Mouse (Mus musculus) R1 (cell line): Measurements from ENCODE around the gene Arid4b.
"Not testable (repeated sequence)": the region's sequence is repeated elsewhere in the genome, so short reads cannot be mapped to it uniquely, and the experiment has no call there.

Experiments
- DNase-seq: peaks from one replicate; pipeline ENCODE4 v3.0.0-alpha.2; 2018; ENCODE audit warnings: low read depth, low spot score

The Arid4b gene

GRCm38 (mm10) chr13:14063013-14063941 is at the start of gene Arid4b, which contains the start of gene Ggps1:
TSS of gene Arid4b (plus strand) at chr13:14063232.
TSS of gene Ggps1 (minus strand) at chr13:14063488.
- peak; percentile 100 for DNase-seq

- DNase-seq: no peak
These were observed 49.0 kb upstream of the Arid4b start for GRCm38 (mm10) chr13:14014001-14014400.

- no peak for DNase-seq
These were observed 48.5 kb upstream of the Arid4b start for GRCm38 (mm10) chr13:14014540-14014939.

GRCm38 (mm10) chr13:14015609-14016008 is 47.4 kb upstream of the Arid4b start:
- peak; percentile 20 for DNase-seq

- no peak for DNase-seq
These were observed 44.7 kb upstream of the Arid4b start for GRCm38 (mm10) chr13:14018283-14018682.

GRCm38 (mm10) chr13:14018852-14019251 is 44.2 kb upstream of the Arid4b start:
- DNase-seq: no peak

GRCm38 (mm10) chr13:14021417-14021816 is 41.6 kb upstream of the Arid4b start:
- not testable (repeated sequence) for DNase-seq

- no peak for DNase-seq
These were observed 37.5 kb upstream of the Arid4b start for GRCm38 (mm10) chr13:14025554-14025953.

- DNase-seq: no peak
These were observed 36.7 kb upstream of the Arid4b start for GRCm38 (mm10) chr13:14026154-14026820.

- DNase-seq: no peak
These were observed 29.5 kb upstream of the Arid4b start for GRCm38 (mm10) chr13:14033309-14034072.

- DNase-seq: peak; percentile 70
These were observed 29.0 kb upstream of the Arid4b start for GRCm38 (mm10) chr13:14034073-14034348.

GRCm38 (mm10) chr13:14035352-14035751 is 27.7 kb upstream of the Arid4b start:
- not testable (repeated sequence) for DNase-seq

- DNase-seq: no peak
These were observed 27.0 kb upstream of the Arid4b start for GRCm38 (mm10) chr13:14035875-14036630.

- no peak for DNase-seq
These were observed 24.1 kb upstream of the Arid4b start for GRCm38 (mm10) chr13:14038911-14039291.

GRCm38 (mm10) chr13:14039292-14039965 is 23.6 kb upstream of the Arid4b start, which contains the start of gene Tbce:
TSS of gene Tbce (minus strand) at chr13:14039638.
- peak; percentile 95 for DNase-seq

- DNase-seq: peak; percentile 35
These were observed 22.8 kb upstream of the Arid4b start for GRCm38 (mm10) chr13:14040186-14040585.

GRCm38 (mm10) chr13:14043851-14044250 is 19.2 kb upstream of the Arid4b start:
- DNase-seq: no peak

GRCm38 (mm10) chr13:14044521-14044920 is 18.5 kb upstream of the Arid4b start:
- no peak for DNase-seq

- no peak for DNase-seq
These were observed 13.2 kb upstream of the Arid4b start for GRCm38 (mm10) chr13:14049878-14050277.

GRCm38 (mm10) chr13:14056801-14057200 is 6.2 kb upstream of the Arid4b start:
- no peak for DNase-seq

GRCm38 (mm10) chr13:14059582-14059981 is 3.5 kb upstream of the Arid4b start:
- no peak for DNase-seq
